Mouse (Mus musculus) lung, embryonic 14.5 days (tissue): ENCODE measurements at regions not wholly inside any gene's neighbourhood (a gene's known extent, or its start where the extent isn't known, plus 50 kb on each side); places are given as distances from the start of the nearest gene placed in this dataset.

Experiments
- ATAC-seq: fragments of 200-750 bp; cut with Nextera tagmentation; 2 replicates; pipeline ENCODE4 v1.8.0; 2017; ENCODE audit warnings: mild to moderate bottlenecking, moderate TSS enrichment, moderate library complexity; ENCODE audit not compliant: insufficient read depth
- DNase-seq: peaks from one replicate; pipeline ENCODE4 v3.0.0-alpha.2; 2015
- H3K27ac ChIP-seq: fragments of 300-500 bp; sonication (generic); 2 replicates; pipeline ENCODE4 v1.5.1; 2014; ENCODE audit warnings: low read depth, mild to moderate bottlenecking, moderate library complexity
- H3K27me3 ChIP-seq: fragments of 300-500 bp; sonication (generic); 2 replicates; pipeline ENCODE4 v1.6.1; 2014; ENCODE audit warnings: low read length, control low read depth; ENCODE audit not compliant: insufficient read depth
- H3K36me3 ChIP-seq: fragments of 300-500 bp; sonication (generic); 2 replicates; pipeline ENCODE4 v1.6.1; 2014; ENCODE audit warnings: control low read depth; ENCODE audit not compliant: insufficient read depth
- H3K4me1 ChIP-seq: fragments of 300-500 bp; sonication (generic); 2 replicates; pipeline ENCODE4 v1.6.1; 2014; ENCODE audit warnings: antibody characterized with exemption, control low read depth; ENCODE audit not compliant: insufficient read depth
- H3K4me2 ChIP-seq: fragments of 300-500 bp; sonication (generic); 2 replicates; pipeline ENCODE4 v1.6.1; 2014; ENCODE audit warnings: mild to moderate bottlenecking
- H3K4me3 ChIP-seq: fragments of 300-500 bp; sonication (generic); 2 replicates; pipeline ENCODE4 v1.5.1; 2014; ENCODE audit warnings: low read depth, low read length
- H3K9ac ChIP-seq: fragments of 300-500 bp; sonication (generic); 2 replicates; pipeline ENCODE4 v1.6.1; 2014
- H3K9me3 ChIP-seq: fragments of 300-500 bp; sonication (generic); 2 replicates; pipeline ENCODE4 v1.6.1; 2016; ENCODE audit warnings: low read depth, low read length, control low read depth
- CTCF ChIP-seq: IDR thresholded peaks from 2 replicates; pipeline ENCODE4 v1.5.1; 2016; ENCODE audit warnings: antibody characterized with exemption, low read depth
- WGBS: fragments of 180-500 bp; shearing (Covaris S2); extraction: QIAGEN DNeasy Blood & Tissue Kit; methylation state at CpG from one replicate; pipeline ENCODE4 v1.1.7; 2014; 5-methylcytosine and 5-hydroxymethylcytosine counted together

DNA sequence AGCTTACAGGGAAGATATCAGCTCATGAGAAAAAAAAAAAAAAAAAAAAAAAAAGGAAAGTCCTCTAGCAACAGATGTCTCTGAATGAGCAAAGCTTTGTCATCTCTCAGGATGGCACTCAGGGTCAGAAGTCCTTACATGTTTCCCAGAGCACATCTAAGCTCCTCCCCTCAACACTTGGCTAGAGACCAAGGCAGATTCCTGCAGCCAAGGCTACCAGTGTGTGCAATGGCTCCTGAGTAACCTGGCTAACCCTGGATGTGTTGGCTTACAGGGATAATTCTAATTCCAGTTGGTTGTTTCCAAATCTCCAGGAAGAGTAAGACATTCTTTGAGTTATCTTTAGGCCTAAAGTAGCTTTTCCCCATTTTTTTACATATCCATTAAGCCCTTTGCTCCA, 53.9 kb upstream of the Arhgap11a start:
- Histone ChIP-seq H3K36me3 (no peaks in the 10 kb centered on the region), H3K27ac (no peak overlapping the region), H3K9ac (no peak overlapping the region), H3K9me3 (no peaks in the 10 kb centered on the region), H3K4me3 (no peak overlapping the region), H3K27me3 (no peaks in the 10 kb centered on the region), H3K4me1 (no peaks in the 10 kb centered on the region), H3K4me2 (no peak overlapping the region)
- DNase-seq (peak; percentile 20), ATAC-seq (no peak)
- TF ChIP-seq CTCF = no peak

DNA sequence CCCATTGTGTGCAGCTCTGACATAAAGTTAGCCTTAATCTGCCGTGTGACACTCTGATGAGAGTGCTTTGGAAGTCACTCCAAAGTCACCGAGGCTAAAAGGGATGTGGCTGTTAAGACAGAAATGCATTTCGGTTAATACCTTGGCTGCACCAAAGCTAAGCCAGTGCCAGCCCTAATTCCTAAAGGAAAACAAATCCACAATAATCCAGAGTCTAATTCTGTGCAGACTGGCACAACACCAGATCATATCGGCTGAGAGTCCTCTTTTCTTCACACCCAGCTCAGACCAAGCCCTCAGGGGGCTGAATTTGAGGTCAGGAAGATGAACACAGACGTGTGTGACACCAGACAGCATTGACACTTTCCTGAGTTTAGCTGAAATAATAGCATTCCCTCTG, 52.0 kb upstream of the Arhgap11a start:
- no peak for TF ChIP-seq CTCF
- no peaks in the 10 kb centered on the region for H3K4me1 ChIP-seq
- H3K27ac ChIP-seq = no peak overlapping the region
- H3K4me2 ChIP-seq = no peak overlapping the region
- no peaks in the 10 kb centered on the region for H3K9me3 ChIP-seq
- no peak overlapping the region for H3K4me3 ChIP-seq
- no peaks in the 10 kb centered on the region for H3K36me3 ChIP-seq
- ATAC-seq (no peak), DNase-seq (no peak)
- no peaks in the 10 kb centered on the region for H3K27me3 ChIP-seq
- no peak overlapping the region for H3K9ac ChIP-seq
- 40% methylated on average over 5 of the region's 5 CpGs for WGBS

DNA sequence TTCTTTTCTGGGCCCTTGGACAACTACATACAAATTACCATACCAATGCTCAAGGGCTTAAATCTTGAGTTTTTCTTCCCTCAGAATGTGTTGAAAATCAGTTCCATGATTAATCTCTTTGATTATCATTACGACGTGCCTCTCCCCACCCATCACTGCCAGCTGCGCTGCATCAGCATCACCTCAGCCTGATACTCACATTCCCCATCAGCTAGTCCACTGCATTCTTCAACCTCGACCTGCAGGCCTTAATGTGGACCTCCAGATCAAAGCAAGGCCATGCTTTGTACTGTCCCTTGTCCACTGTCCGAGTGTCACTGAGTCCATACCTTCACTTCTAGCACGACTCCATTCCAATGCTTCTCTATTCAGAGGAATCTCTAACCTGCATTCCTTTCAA, 50.3 kb upstream of the Arhgap11a start:
- peak; percentile 71 for ATAC-seq
- Histone ChIP-seq H3K4me2 (no peak overlapping the region), H3K9me3 (no peaks in the 10 kb centered on the region), H3K4me3 (no peak overlapping the region), H3K36me3 (no peaks in the 10 kb centered on the region), H3K4me1 (no peaks in the 10 kb centered on the region), H3K27me3 (no peaks in the 10 kb centered on the region), H3K27ac (no peak overlapping the region), H3K9ac (no peak overlapping the region)
- peak; percentile 60 for DNase-seq
- TF ChIP-seq CTCF = no peak
- 30% methylated on average over 6 of the region's 6 CpGs for WGBS
